Mouse (Mus musculus) layer of hippocampus, adult 18-20 months (tissue): Measurements from ENCODE around the gene Dcaf4. TPM values are rescaled to one million over a fixed set of nuclear protein-coding genes. Genes with fewer than 3 reads are reported as not detected.

Experiments used
- DNase-seq, 2 experiments: peaks; one replicate each; pipeline ENCODE4 v3.0.0; 2022; ENCODE audit warnings: low spot score in 2 of 2
- total RNA-seq, 2 experiments: library from RNA; stranded (reverse); gene quantifications; 2 replicates each; pipeline ENCODE4 v1.2.3; 2021

Dcaf4 gene
- total RNA-seq, 2 experiments from 2014 or later = 26.3 to 28.4 TPM

- no peak for DNase-seq
These were observed 15.2 kb downstream of the Dcaf4 start for GRCm38 (mm10) chr12:83535428-83535827.

DNA sequence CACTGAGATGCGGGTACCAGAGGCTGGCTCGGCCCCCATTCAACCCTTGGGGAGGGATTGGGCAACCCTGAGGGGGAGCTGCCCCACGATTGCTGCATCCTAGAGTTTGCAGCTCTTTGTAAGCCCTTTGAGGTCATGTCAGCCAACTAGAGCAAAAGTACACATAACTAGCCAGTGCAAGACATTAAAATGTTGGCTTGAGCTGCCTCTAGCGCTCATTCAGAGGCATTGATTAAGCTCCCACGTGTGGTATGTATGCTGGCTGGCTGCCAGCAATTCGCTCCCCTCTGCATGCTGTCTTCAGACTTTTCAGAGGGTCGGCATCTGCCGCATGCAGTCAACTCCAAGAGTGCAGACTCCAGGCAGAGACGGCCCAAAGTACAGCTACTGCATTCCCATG is 15.8 kb downstream of the Dcaf4 start:
- DNase-seq = peak in 1 of 2 experiments; percentile 24

DNA sequence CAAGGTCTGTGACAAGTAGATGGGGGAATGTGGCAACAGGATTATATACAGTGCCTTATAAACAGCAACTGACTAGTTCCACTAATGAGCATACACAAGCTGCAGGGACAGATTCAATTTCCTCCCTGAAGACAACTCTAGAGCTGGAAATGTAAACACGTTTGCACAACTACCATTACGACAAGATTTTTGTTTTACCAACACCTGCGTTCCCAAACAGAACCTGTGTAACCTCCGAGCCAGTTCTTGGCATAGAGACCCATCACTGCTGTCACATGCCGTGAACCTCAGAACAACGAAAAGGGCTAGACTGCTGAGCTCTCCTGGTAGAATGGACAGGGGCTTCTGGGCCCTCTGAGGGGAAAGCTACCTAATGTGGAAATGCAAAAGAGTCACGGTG is 23.7 kb downstream of the Dcaf4 start:
- no peak for DNase-seq

DNA sequence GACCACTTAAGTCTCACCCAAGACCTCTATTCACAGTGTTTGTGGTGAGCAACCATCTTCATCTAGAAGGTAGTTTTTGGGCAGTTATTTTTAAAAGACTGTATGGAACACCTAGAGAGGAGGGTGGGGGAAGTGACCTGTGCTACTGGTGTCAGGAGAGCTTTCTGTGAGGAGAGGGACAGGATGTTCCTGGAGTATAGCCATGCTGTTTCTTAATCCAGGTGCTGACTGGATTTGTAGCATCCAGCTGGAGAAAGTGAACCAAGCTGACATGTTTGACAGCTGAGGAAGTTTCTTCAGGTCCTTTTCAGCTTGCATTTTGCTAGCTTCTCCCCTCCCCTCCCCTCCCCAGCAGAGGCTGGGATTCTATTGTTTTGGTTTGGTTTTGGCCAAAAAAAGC is 24.5 kb downstream of the Dcaf4 start:
- no peak for DNase-seq

- no peak for DNase-seq
These were observed 31.0 kb downstream of the Dcaf4 start for GRCm38 (mm10) chr12:83551305-83551704.

DNA sequence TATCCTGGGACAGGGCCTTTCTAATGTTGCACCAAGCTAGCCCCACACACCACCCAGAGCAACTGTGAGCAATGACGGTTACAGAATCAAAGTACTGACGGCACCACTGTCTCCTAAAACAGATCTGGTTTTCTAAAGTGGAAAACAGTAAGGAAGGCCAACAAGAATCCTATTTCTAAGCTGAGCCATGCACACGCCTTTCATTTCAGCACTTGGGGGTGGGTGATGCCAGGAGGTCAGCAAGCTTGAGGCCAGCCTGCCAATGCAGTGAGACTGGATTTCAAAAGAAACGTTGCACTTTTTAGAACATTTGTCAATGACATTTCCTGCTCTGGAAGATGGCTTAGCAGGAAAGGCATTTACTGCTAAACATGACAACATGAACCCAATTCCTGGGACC is 33.5 kb downstream of the Dcaf4 start:
- DNase-seq = no peak

GRCm38 (mm10) chr12:83555605-83556004 is 35.3 kb downstream of the Dcaf4 start:
- no peak for DNase-seq

DNA sequence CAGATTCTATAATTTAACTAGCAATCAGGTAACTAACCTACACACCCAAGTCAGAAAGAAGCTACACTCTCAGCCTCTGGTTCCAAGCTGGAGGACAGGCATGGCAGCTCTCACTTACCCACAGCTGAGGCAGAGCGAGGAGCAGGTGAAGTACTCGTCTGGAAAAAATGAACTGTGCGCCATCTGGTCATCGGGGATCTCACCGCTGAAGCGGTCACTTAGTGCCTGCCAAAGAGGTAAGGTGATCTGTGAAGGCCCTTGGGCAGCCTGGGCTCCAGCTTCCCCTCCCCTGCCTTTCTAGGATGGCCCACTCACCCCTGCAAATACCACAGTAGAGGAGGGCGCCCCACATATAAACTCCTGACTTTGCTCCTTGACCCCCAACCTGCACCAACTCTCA is 38.2 kb downstream of the Dcaf4 start:
- DNase-seq = no peak

- no peak for DNase-seq
These were observed 39.9 kb downstream of the Dcaf4 start for GRCm38 (mm10) chr12:83560189-83560588.

DNA sequence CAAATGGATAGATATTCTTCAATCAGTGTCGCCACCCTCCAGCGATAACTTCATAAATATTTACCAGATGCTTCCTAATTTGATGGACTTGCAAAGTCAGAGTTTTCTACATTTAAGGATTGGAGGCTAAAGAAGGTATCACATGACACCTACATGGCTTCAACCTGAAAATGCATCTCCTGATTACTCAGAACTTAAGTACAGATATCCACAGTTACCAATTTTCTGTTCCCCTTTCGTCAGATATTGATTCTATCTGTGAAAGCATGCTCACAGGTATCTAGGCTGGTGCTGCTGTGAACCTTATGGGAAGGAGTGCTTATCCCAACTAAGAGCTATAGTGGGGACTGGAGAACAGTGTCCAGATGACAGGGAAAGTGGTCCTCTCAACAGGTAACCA is 42.3 kb downstream of the Dcaf4 start:
- DNase-seq = no peak

DNA sequence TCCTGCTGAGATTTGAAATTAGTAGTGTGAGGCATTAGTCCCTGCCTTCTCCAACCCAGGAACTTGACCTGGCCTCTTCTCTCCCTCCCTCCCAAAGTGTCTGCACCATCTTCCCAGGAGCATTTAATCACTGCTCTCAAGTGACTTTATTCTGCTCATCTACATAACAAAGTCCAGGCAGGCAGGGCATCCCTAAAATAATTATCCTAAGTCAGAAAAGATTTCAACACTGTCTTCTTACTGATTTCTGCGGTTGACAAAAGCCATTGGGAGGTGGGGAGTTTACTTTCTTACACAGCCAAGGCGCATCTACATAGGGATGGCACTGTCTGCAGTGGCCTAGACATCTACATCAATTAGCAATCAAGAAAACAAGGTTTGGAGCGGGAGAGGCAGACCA is 49.6 kb downstream of the Dcaf4 start:
- DNase-seq = no peak

DNA sequence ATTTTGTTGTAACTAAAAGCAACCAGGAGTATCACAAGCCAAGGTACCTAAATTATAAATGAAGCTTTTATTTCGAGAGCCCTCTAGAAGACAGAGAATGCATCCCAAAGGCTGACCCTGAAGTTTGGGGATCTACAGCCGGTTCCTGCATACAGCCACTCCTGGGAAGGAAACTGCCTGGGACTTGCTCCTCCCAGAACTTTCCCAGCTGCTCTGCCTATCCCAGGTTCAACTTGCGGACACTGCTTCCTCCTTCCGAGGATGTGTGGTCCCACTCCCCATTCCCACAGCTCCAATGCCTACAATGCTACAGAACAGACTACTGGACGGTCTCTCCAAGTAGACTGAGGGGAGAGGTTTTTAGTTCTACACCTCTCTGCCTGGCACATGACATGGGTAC is 52.5 kb downstream of the Dcaf4 start:
- no peak for DNase-seq

GRCm38 (mm10) chr12:83577445-83577844 is 57.2 kb downstream of the Dcaf4 start:
- DNase-seq = no peak

GRCm38 (mm10) chr12:83578356-83578755 is 58.1 kb downstream of the Dcaf4 start:
- no peak for DNase-seq

DNA sequence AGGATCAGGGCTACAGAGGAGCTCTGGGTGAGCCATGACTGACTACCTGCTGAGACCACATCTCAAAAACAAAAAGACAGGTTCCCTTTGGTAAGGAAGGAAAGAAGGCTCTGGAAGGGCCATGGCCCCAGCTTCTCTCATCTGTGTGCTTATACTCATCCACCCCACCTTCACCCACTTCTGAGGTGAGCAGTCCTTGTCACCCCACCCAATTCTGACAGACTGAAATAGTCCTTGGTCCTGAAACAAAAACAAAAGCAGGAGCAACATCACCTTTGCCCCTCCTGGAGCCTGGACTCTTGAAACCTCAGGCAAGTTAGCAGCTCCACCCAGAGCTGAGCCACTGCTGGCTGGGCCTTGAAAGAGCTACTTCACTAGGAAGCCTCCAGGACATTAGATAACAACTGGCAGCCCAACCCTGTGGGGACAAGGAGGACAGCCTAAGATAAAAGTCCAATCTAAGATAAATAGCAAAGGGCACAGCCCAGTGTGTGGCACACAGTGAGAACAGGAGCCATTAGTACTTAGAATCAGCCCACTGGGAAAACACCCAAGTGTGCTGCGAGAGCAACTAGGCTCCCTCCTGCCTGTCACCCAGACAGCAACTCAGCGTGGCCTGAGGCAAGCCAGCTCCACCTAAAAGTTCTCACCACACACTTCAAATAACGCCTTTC is 58.8 kb downstream of the Dcaf4 start:
- no peak for DNase-seq

DNA sequence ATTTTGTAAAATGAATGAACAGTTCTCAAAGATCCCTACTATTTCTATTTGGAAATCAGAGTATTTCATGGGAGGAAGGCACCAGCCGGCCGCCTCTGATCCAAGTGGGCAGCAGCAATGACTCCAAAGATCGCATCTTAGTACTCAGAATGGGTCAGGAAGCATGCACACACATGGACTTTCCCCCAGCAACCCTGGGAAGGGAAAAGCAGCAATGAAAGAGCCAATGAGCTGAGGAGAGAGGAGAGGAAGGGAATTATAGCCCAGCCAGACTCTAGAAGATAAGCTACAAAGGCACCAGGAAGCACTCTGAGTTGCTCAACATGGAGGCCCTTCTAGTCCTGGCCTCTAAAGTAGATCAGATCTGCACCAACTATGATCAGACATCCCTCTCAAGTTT is 60.0 kb downstream of the Dcaf4 start:
- no peak for DNase-seq

- no peak for DNase-seq
These were observed 61.8 kb downstream of the Dcaf4 start for GRCm38 (mm10) chr12:83582106-83582505.

- no peak for DNase-seq
These were observed 62.5 kb downstream of the Dcaf4 start for GRCm38 (mm10) chr12:83582747-83583146.

DNA sequence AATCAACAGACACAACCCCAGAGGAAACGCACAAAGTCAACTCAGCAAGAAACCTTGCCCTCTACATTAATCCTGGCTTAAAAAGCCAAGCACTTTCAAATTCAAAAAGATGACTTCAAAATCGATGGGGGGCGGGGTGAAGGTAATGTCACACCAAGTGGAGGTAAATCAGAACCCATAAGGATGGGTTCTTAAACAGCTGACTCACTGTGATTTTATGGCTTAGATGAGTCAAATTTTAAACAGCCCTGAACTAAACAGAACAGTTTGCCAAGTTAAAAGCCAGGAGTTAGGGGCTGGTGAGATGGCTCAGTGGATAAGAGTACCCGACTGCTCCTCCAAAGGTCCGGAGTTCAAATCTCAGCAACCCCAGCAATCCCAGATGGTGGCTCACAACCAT is 66.4 kb downstream of the Dcaf4 start:
- DNase-seq = no peak

Other genes with a start within 250 kb of the Dcaf4 start
- 10 to 100 TPM; 21.3 to 22.9 TPM for gene Dpf3, start 32.8 kb upstream of the Dcaf4 start, total RNA-seq
- 10 to 100 TPM; 45.9 to 48.2 TPM for gene Zfyve1, start 76.8 kb downstream of the Dcaf4 start, total RNA-seq
- 100 to 1,000 TPM in 1 of 2 experiments, 10 to 100 TPM in 1; 92.2 to 103 TPM for gene Rbm25, start 110.8 kb downstream of the Dcaf4 start, total RNA-seq
- 10 to 100 TPM; 67.9 to 73.2 TPM for gene Psen1, start 167.7 kb downstream of the Dcaf4 start, total RNA-seq
- 1 to 10 TPM; 2.4 to 3.7 TPM for gene Papln, start 243.2 kb downstream of the Dcaf4 start, total RNA-seq